Mouse (Mus musculus) R1 (cell line): Measurements from ENCODE around the gene Mars.
"Not testable (repeated sequence)": the region's sequence is repeated elsewhere in the genome, so short reads cannot be mapped to it uniquely, and the experiment has no call there.

Experiments used
- DNase-seq: peaks from one replicate; pipeline ENCODE4 v3.0.0-alpha.2; 2018; ENCODE audit warnings: low read depth, low spot score

Gene Mars

GRCm38 (mm10) chr10:127312356-127312676, 730 bp upstream of the Mars start:
- peak; percentile 98 for DNase-seq

GRCm38 (mm10) chr10:127310523-127311475, 787 bp downstream of the Mars start:
- DNase-seq, result peak; percentile 93

GRCm38 (mm10) chr10:127309167-127309566, 2.4 kb downstream of the Mars start:
- not testable (repeated sequence) for DNase-seq

GRCm38 (mm10) chr10:127303136-127303535, 8.4 kb downstream of the Mars start:
- no peak for DNase-seq

GRCm38 (mm10) chr10:127300361-127300760, 11.2 kb downstream of the Mars start:
- no peak for DNase-seq

GRCm38 (mm10) chr10:127297015-127297871, 14.3 kb downstream of the Mars start:
- no peak for DNase-seq

GRCm38 (mm10) chr10:127295986-127296794, 15.4 kb downstream of the Mars start:
- DNase-seq, result no peak

- no peak for DNase-seq
These were observed 16.6 kb downstream of the Mars start for GRCm38 (mm10) chr10:127294895-127295510.

GRCm38 (mm10) chr10:127293590-127294113, 17.9 kb downstream of the Mars start:
- no peak for DNase-seq

GRCm38 (mm10) chr10:127292987-127293538, 18.5 kb downstream of the Mars start:
- DNase-seq, result no peak

- DNase-seq, result no peak
These were observed 19.5 kb downstream of the Mars start for GRCm38 (mm10) chr10:127291881-127292638.

- no peak for DNase-seq
These were observed 20.4 kb downstream of the Mars start for GRCm38 (mm10) chr10:127290930-127291880.

- peak; percentile 100 for DNase-seq
These were observed 21.2 kb downstream of the Mars start for GRCm38 (mm10) chr10:127290307-127290929.

GRCm38 (mm10) chr10:127289573-127290191, 21.9 kb downstream of the Mars start:
- DNase-seq, result peak; percentile 73

- peak; percentile 94 for DNase-seq
These were observed 22.6 kb downstream of the Mars start, which contains the start of gene Mbd6 for GRCm38 (mm10) chr10:127288800-127289572. Gene Mbd6, minus strand, starts transcription at chr10:127289018.

- peak; percentile 69 for DNase-seq
These were observed 23.2 kb downstream of the Mars start for GRCm38 (mm10) chr10:127288328-127288799.

- DNase-seq, result no peak
These were observed 23.7 kb downstream of the Mars start for GRCm38 (mm10) chr10:127287936-127288293.
